Mouse (Mus musculus): ENCODE data around the gene Nav2. TPM values are rescaled to one million over a fixed set of nuclear protein-coding genes. Genes with fewer than 3 reads are reported as not detected.

Gene Nav2
- polyA plus RNA-seq, 1 experiment from 2014 or later = 25.6 TPM

- WGBS = 51% methylated on average over 6 of the region's 6 CpGs
- no peak overlapping the region for H3K4me3 ChIP-seq
- peaks cover 5% of the 10 kb centered on the region; the same call in 1 of the 2 replicates for H3K36me3 ChIP-seq
- H3K4me1 ChIP-seq (replicated peaks) = peaks cover 22% of the 10 kb centered on the region; the same call in 1 of the 2 replicates
- H3K9me3 ChIP-seq = no peaks in the 10 kb centered on the region
- peak; percentile 46 for DNase-seq (ENCODE audit: low spot score)
- no peak overlapping the region for H3K27ac ChIP-seq
- no peaks in the 10 kb centered on the region for H3K27me3 ChIP-seq (ENCODE audit: insufficient read depth, poor library complexity, severe bottlenecking)
These were observed 519.3 kb downstream of the Nav2 start for GRCm38 (mm10) chr7:49427843-49428242.

GRCm38 (mm10) chr7:49428947-49429346 is 520.4 kb downstream of the Nav2 start:
- DNase-seq (ENCODE audit: low spot score) = no peak
- Histone ChIP-seq H3K4me3 (no peak overlapping the region), H3K27ac (no peak overlapping the region), H3K4me1 (replicated peaks) (peaks cover 19% of the 10 kb centered on the region; the same call in 1 of the 2 replicates), H3K9me3 (no peaks in the 10 kb centered on the region), H3K27me3 (ENCODE audit: insufficient read depth, poor library complexity, severe bottlenecking) (no peaks in the 10 kb centered on the region), H3K36me3 (peaks cover 5% of the 10 kb centered on the region; the same call in 1 of the 2 replicates)
- WGBS = 73% methylated on average over 5 of the region's 5 CpGs

GRCm38 (mm10) chr7:49430808-49431207 is 522.3 kb downstream of the Nav2 start:
- 88% methylated on average over 7 of the region's 7 CpGs for WGBS
- Histone ChIP-seq H3K36me3 (peaks cover 5% of the 10 kb centered on the region; the same call in 1 of the 2 replicates), H3K27me3 (ENCODE audit: insufficient read depth, poor library complexity, severe bottlenecking) (no peaks in the 10 kb centered on the region), H3K27ac (no peak overlapping the region), H3K4me1 (replicated peaks) (0 out of 2 replicates have a peak, but pooled peaks cover 10% of the 10 kb centered on the region), H3K4me3 (no peak overlapping the region), H3K9me3 (no peaks in the 10 kb centered on the region)
- no peak for DNase-seq (ENCODE audit: low spot score)

GRCm38 (mm10) chr7:49433945-49434344 is 525.4 kb downstream of the Nav2 start:
- H3K27me3 ChIP-seq (ENCODE audit: insufficient read depth, poor library complexity, severe bottlenecking) = no peaks in the 10 kb centered on the region
- peaks cover 13% of the 10 kb centered on the region for H3K4me1 ChIP-seq (replicated peaks)
- DNase-seq (ENCODE audit: low spot score) = no peak
- H3K27ac ChIP-seq = no peak overlapping the region
- H3K36me3 ChIP-seq = peaks cover 5% of the 10 kb centered on the region; the same call in 1 of the 2 replicates
- no peak overlapping the region for H3K4me3 ChIP-seq
- H3K9me3 ChIP-seq = no peaks in the 10 kb centered on the region

- DNase-seq (ENCODE audit: low spot score) = no peak
- Histone ChIP-seq H3K4me1 (replicated peaks) (peaks cover 20% of the 10 kb centered on the region), H3K9me3 (no peaks in the 10 kb centered on the region), H3K36me3 (peaks cover 4% of the 10 kb centered on the region; the same call in 1 of the 2 replicates), H3K27ac (no peak overlapping the region), H3K4me3 (no peak overlapping the region), H3K27me3 (ENCODE audit: insufficient read depth, poor library complexity, severe bottlenecking) (no peaks in the 10 kb centered on the region)
- 75% methylated on average over 7 of the region's 7 CpGs for WGBS
These were observed 528.0 kb downstream of the Nav2 start for GRCm38 (mm10) chr7:49436492-49436891.

GRCm38 (mm10) chr7:49437901-49438300 is 529.4 kb downstream of the Nav2 start:
- Histone ChIP-seq H3K27me3 (ENCODE audit: insufficient read depth, poor library complexity, severe bottlenecking) (no peaks in the 10 kb centered on the region), H3K9me3 (no peaks in the 10 kb centered on the region), H3K4me3 (no peak overlapping the region), H3K27ac (0 out of 2 replicates have a peak overlapping the region, but pooled peaks have one; percentile 23), H3K4me1 (replicated peaks) (peaks cover 24% of the 10 kb centered on the region), H3K36me3 (no peaks in the 10 kb centered on the region)
- DNase-seq (ENCODE audit: low spot score) = peak; percentile 50
- 45% methylated on average over 11 of the region's 11 CpGs for WGBS

GRCm38 (mm10) chr7:49439136-49439535 is 530.6 kb downstream of the Nav2 start:
- 68% methylated on average over 2 of the region's 2 CpGs for WGBS
- Histone ChIP-seq H3K27me3 (ENCODE audit: insufficient read depth, poor library complexity, severe bottlenecking) (no peaks in the 10 kb centered on the region), H3K36me3 (no peaks in the 10 kb centered on the region), H3K4me1 (replicated peaks) (peaks cover 34% of the 10 kb centered on the region), H3K27ac (no peak overlapping the region), H3K4me3 (no peak overlapping the region), H3K9me3 (no peaks in the 10 kb centered on the region)
- DNase-seq (ENCODE audit: low spot score) = no peak

- no peaks in the 10 kb centered on the region for H3K36me3 ChIP-seq
- H3K9me3 ChIP-seq = no peaks in the 10 kb centered on the region
- DNase-seq (ENCODE audit: low spot score) = no peak
- no peak overlapping the region for H3K4me3 ChIP-seq
- H3K27me3 ChIP-seq (ENCODE audit: insufficient read depth, poor library complexity, severe bottlenecking) = no peaks in the 10 kb centered on the region
- WGBS = 90% methylated on average over 14 of the region's 14 CpGs
- H3K4me1 ChIP-seq (replicated peaks) = peaks cover 37% of the 10 kb centered on the region
- no peak overlapping the region for H3K27ac ChIP-seq
These were observed 531.9 kb downstream of the Nav2 start for GRCm38 (mm10) chr7:49440333-49440969.

- Histone ChIP-seq H3K36me3 (no peaks in the 10 kb centered on the region), H3K27me3 (ENCODE audit: insufficient read depth, poor library complexity, severe bottlenecking) (no peaks in the 10 kb centered on the region), H3K4me3 (no peak overlapping the region), H3K4me1 (replicated peaks) (peaks cover 37% of the 10 kb centered on the region), H3K9me3 (no peaks in the 10 kb centered on the region), H3K27ac (no peak overlapping the region)
- 77% methylated on average over 8 of the region's 8 CpGs for WGBS
- DNase-seq (ENCODE audit: low spot score) = no peak
These were observed 533.7 kb downstream of the Nav2 start for GRCm38 (mm10) chr7:49442174-49442573.

- DNase-seq (ENCODE audit: low spot score) = no peak
- no peak overlapping the region for H3K27ac ChIP-seq
- H3K27me3 ChIP-seq (ENCODE audit: insufficient read depth, poor library complexity, severe bottlenecking) = peaks cover 3% of the 10 kb centered on the region; the same call in 1 of the 2 replicates
- peaks cover 50% of the 10 kb centered on the region for H3K4me1 ChIP-seq (replicated peaks)
- no peak overlapping the region for H3K4me3 ChIP-seq
- peaks cover 15% of the 10 kb centered on the region for H3K36me3 ChIP-seq
- no peaks in the 10 kb centered on the region for H3K9me3 ChIP-seq
- 70% methylated on average over 3 of the region's 3 CpGs for WGBS
These were observed 540.1 kb downstream of the Nav2 start for GRCm38 (mm10) chr7:49448580-49448979.

GRCm38 (mm10) chr7:49450261-49451141 is 542.0 kb downstream of the Nav2 start:
- Histone ChIP-seq H3K4me1 (replicated peaks) (peaks cover 41% of the 10 kb centered on the region), H3K9me3 (no peaks in the 10 kb centered on the region), H3K36me3 (peaks cover 22% of the 10 kb centered on the region), H3K27me3 (ENCODE audit: insufficient read depth, poor library complexity, severe bottlenecking) (peaks cover 3% of the 10 kb centered on the region; the same call in 1 of the 2 replicates), H3K4me3 (peak overlapping the region; percentile 26; the same call in 1 of the 2 replicates), H3K27ac (peak overlapping the region; percentile 50)
- peak; percentile 40 for DNase-seq (ENCODE audit: low spot score)
- WGBS = 29% methylated on average over 22 of the region's 22 CpGs

- WGBS = 90% methylated on average over 10 of the region's 10 CpGs
- peaks cover 41% of the 10 kb centered on the region for H3K4me1 ChIP-seq (replicated peaks)
These were observed 542.7 kb downstream of the Nav2 start for GRCm38 (mm10) chr7:49451240-49451639.

GRCm38 (mm10) chr7:49452274-49452673 is 543.8 kb downstream of the Nav2 start:
- H3K27me3 ChIP-seq (ENCODE audit: insufficient read depth, poor library complexity, severe bottlenecking) = peaks cover 3% of the 10 kb centered on the region; the same call in 1 of the 2 replicates
- 0 out of 2 replicates have a peak overlapping the region, but pooled peaks have one; percentile 12 for H3K27ac ChIP-seq
- DNase-seq (ENCODE audit: low spot score) = no peak
- WGBS = 68% methylated on average over 11 of the region's 11 CpGs
- H3K4me1 ChIP-seq (replicated peaks) = peaks cover 41% of the 10 kb centered on the region
- H3K36me3 ChIP-seq = peaks cover 24% of the 10 kb centered on the region
- H3K4me3 ChIP-seq = no peak overlapping the region
- H3K9me3 ChIP-seq = no peaks in the 10 kb centered on the region

More at GRCm38 (mm10) chr7:49451240-49451639, 542.7 kb downstream of the Nav2 start:
- no peak overlapping the region for H3K27ac ChIP-seq
- no peak for DNase-seq (ENCODE audit: low spot score)
- peaks cover 3% of the 10 kb centered on the region; the same call in 1 of the 2 replicates for H3K27me3 ChIP-seq (ENCODE audit: insufficient read depth, poor library complexity, severe bottlenecking)
- H3K9me3 ChIP-seq = no peaks in the 10 kb centered on the region
- peaks cover 22% of the 10 kb centered on the region for H3K36me3 ChIP-seq
- H3K4me3 ChIP-seq = no peak overlapping the region

Measured in hindbrain, embryonic 10.5 days (tissue).